Mouse (Mus musculus): ENCODE results near the gene Insm1. TPM values are rescaled to one million over a fixed set of nuclear protein-coding genes. Genes with fewer than 3 reads are reported as not detected.

The Insm1 gene
- total RNA-seq (2021), result not detected

DNA sequence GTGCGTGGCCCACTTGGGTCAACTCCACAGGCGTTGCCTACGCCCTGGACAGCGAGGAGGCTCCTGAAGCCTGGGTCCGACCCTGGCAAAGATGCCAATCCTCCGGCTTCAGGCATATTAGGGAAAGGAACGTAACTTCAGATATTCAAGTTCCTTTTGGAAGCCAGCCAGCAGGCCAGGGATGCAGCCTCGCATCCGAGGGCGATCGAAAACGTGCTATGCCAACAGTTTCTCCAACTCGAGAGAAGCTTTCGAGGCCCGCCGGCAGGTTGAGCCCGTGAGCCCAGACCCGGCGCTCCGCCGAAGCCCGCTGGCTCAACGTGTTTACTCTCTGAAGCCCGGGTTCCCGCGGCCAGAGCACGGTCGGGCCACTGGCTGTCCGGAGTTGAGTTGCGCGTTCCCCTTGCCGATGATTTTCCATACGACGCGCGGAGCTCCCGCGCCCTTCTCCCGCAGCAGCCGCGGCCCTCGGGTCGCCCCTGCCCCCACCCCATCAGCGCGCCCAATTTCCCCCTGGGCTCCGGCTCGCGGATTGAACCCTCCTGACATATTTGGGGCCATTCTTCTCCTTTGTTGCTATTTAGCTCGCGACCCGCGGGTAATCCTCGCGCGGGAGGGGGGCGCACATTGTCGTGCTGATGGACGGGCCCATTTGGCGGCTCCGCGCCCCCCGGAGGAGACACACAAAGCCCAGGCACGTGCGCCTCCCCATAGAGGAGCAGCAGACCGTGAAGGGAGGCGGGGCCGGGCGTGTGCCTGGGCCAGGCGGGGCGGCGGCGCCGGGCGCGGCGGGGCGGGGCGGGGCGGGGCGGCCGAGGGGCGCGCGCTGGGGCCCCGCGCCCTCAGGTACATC, at the start of gene Insm1:
Insm1 (plus strand) TSS at position 846 of the 853 bp plus-strand sequence.
- DNase-seq, result peak; percentile 44

DNA sequence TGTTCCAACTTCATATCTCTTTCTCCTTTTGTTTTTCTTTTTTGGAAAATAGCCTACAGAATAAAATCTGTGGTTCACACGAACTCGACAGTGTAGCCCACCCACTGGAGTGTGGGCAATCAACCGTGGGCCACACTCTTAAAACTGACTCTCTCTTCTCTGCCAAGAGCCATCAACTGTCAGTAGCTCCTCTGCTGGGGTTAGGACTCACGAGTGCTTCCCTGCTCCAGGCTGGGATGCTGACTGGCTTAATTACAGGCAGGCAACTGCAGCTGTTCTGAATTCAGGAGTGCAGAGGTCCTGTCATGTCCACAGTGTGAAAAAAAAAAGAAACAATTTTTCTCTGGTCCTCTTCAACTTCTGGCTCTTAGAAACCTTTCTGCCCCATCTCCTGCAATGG, 49.6 kb upstream of the Insm1 start:
- no peak for DNase-seq

DNA sequence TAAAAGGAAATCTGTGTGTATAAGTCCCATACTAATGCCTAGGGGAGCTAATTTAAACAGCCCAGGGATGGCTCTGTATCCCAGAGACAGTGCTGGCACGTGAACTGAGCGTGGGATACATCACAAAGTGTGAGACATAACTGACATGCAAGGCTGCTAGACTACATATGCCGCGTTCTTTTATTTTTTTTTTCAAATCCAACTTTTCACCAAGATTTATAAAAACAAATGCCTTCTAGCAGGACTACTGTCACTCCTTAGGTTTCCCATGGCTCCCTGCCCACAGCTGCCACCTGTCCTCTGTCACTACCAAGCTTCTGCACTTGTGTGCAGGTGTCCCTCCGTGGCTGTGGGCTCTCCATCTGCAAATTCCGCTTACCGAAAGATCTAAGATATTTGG, 47.5 kb upstream of the Insm1 start:
- DNase-seq, result no peak

DNA sequence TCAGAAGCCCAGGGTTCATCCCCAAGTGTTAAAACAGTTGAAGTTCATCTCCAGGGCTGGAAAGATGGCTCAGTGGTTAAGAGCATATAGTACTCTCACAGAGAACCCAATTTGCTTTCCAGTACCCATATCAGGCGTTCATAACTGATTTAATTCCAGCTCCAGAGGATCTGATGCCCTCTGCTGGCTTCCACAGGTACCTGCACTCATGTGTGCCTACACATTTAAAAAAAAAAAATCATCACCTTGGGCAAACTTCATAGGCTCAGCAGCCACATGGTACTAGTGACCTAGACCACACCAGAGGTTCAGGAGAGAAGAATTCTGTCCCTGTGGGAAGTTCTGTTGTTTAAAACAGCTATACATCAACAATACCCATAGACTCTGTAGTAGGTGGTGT, 43.0 kb upstream of the Insm1 start:
- DNase-seq, result no peak

DNA sequence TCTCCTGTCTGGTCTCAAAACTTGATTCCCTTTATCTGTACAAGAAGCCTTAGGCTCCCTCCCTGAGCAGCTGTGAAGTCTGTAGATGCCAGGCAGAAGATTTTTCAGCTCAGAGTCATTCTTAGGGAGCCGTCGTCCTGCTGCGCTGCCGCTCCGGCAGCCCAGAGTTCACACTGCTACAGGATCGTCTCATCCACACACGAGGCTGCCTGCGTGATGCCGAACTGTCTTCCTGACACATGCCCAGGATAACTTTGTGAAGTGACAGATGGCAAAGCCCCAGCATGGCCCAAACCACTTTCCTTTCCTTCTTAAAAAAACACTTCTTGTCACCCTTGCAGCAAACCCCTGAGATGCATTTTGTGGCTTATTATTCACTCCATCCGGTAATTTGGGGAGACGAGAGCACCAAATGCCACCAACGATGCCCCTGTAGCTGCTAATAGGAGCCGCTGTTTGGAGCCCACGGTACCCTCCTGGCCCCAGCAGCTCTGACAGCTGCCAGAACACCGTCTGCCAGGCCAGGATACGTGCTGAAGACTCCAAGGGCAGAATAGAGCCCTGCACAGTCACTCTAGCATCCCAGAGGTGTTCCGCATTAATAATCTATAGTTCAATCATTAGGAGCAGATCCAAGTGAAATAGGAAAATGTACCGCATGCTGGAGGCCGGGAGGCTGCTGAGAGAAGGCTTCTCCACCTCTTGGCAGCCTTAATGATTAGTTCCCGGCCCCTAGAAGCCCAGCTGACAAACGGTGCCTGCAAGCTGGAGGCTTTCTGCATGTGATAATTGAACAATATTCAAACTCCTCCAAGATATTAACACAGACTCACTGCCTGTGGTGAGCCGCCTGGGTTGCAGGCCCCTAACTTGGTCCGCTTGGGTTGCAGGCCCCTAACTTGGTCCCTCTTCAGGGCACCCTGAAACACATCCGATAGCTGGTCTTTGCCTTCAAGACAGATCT, 37.6 kb upstream of the Insm1 start:
- DNase-seq, result no peak

DNA sequence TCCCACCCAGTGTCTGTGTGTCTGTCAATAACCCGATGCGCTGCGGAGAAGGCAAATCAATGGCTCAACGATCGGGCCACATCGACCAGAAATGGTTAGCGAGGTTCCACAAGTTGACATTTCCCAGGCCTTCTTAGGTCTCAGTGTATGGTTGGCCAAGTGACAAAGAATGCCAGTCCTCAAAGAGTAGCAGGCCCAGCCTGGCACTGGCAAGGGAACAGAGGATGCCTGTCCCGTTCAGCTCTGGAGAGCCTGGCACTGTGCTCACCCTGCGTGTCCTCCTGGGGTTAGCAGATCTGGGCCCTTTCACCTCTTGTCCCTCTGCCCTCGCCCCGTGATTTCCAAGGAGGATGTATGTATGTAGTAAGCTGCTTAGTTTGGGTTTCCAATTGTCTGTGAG, 25.6 kb upstream of the Insm1 start:
- DNase-seq, result no peak

DNA sequence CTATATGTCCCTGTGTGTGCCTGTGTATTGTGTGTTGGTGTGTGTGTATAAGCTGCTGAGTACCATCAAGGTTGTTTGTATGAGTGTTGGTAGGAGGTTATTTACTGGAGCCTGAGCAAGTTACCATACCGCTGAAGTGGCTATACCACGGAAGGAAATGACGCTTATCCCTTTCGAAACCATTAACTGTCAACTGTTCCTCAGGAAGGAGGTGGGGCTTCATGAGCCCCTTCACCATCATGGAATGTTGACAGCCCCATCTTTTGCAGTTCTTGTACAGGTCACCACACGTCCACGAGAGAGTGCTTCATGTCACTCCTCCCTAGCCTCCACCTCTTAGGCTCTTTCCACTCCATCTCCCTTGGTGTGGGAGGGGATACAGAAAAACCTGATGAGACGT, 23.8 kb upstream of the Insm1 start:
- DNase-seq, result no peak

DNA sequence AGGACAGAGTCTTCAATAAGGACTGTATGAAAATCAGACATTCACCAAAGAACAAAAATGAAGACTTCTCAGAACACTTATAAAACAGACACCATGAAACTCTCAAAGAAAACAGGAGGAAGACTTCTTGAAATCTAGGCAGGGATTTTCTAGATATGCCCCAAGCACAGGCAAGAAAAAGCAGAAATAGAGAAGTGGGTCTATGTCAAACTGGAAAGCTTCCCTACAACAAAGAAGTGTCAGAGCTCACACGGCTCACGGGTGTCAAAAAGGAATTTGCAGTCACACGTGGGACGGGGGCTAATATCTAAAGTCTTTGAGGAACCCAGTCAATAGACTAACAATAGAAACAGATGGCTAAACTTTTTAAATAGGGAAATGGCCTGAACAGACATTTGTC, 10.8 kb upstream of the Insm1 start:
- no peak for DNase-seq

DNA sequence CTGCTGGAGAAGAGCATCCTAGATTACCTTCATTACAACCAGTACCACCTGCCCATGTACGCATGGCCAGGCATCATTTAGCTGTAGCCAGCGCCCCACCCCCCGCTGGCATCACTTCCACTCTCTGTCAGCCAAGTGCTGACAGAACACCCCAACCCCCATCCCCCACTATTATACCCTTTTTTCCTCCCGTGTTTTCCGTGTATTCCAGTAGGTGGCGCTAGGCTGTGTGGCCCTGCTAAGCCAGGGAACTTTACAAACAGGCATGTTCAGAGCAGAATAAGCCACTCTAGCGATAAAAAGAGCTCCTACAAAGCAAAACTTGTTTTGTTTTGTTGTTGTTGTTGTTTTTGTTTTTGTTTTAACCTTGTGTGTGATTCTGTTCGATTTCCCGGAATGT, 7.0 kb upstream of the Insm1 start:
- DNase-seq, result peak; percentile 58

DNA sequence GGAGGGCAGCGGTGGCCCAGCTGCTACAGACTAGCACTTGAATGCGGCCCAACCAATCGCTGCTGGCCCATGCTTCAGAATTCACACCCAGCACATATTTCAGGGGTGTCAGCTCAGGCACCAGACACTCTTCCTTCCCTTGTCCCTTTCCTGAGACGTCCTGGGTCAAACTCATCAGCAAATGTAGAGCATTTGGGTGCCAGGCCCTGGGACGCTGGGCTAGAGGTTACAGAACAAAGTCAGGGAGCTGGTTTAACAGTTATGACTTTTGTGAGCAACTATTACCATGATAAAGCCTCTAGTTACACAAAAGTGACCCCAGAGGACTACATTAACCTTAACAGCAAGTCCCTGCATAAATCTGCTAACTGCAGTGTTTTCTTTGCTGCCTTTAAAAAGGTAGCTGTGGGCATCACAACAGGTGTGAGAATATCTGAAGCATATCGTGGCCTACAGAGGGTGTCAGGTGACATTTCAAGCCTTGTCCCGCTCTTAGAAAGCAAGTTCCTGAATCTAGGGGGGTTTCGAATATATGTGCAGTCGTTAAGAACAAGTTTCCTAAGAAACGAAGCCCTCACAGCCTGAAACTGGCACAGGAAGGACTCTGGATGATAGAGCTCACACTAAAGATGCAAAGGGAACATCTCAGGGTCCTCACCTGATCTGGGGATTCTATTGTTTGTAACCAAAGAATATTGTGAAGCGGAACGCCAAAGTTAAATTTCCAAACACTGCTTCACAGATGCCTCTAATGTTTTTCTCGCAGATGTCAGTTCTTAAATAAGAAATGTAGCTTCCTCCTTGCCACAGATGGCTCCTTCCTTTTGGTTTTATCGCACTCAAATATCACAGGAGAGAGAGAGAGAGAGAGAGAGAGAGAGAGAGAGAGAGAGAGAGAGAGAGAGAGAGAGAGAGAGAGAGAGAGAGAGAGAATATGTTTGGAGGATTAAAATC, 5.3 kb upstream of the Insm1 start:
- DNase-seq, result no peak

DNA sequence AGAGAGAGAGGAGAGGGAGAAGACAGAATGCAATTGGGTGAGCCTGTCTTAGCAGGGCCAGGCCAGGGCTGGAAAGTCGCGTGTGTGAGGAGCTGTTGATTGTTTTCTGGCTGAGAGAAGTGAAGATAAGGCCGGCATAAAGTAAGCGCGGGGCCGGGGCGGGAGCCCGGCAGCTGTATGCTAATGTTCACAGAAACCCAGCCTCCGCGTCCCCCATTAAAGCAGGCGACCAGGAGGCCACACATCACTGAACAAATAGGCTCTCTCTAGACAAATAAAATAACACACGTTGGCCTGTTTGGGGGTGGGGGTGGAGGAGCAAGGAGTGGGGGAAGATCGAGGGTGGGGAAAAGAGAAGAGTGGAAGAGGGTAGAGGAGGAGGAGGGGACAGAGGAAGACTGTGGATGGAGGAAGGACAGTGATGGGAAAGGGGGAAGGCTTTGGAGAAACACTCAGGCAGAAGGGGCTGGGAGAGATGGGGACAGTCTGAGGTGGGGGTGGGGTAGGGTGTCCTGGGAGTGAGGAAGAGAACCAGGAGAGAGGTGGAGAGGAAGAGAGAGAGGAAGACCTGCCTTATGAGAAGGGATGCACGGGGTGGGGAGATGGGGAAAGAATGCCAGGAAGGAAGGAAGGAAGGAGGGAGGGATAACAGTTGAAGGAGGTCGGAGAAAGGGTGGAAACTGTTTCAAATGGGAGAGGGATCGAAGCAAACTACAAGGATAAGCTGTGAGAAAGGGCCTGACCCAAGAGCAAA, 4.3 kb upstream of the Insm1 start:
- DNase-seq, result peak; percentile 54

DNA sequence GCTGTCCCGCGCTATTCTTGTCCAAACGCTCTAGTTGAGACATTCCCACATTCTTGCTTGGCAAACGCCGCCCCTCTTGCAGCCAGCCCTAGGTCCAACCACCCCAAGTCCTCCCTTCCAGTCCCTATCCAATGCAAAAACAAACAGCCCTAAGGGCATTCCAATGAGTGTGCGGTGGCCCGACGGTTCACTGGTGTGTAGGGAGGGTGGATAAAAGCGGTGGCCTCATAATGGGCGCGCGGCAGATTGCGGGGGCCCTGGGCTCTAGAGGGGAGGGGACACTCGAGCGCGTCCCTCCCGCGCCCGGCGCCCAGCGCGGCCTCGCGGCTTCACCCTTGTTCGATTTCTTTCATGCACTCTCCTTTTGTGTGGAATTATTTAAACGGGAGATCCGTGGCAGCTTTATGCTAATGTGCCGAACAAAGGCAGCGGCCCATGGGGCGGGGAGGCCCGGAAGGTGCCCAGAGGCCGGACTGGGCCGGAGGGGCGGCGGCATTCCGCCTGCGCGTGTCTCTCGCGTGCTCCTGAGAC, 3.5 kb upstream of the Insm1 start:
- DNase-seq, result peak; percentile 6

DNA sequence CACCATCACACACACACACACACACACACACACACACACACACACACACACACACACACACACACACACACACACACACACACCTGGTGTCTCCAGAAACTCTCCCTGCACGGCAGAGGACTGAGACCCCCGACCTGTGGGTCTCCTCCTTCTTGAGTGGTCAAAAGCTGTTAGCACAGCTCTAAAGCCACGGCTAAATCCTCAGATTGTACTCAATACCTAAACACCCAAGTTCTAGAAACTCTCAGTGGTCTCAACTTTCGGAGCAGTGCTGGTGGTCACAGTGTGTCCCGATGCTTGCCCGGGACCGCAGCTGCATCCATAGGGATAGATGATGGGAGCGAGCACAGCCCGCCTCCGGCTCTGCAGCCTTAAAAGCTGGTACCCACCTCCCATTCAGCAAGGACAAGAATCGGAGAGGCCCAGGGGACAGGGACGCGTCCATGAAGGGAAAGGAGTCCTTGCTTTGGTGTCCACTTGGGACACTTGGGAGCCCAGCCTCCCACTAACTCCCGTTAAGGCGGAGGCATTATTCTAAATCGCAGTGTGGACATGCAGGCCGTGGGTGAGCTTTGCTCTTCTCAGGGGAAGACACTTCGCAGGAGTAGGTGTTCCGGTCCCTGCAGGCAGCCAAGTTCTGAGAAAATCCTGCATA, 2.7 kb upstream of the Insm1 start:
- DNase-seq, result no peak

DNA sequence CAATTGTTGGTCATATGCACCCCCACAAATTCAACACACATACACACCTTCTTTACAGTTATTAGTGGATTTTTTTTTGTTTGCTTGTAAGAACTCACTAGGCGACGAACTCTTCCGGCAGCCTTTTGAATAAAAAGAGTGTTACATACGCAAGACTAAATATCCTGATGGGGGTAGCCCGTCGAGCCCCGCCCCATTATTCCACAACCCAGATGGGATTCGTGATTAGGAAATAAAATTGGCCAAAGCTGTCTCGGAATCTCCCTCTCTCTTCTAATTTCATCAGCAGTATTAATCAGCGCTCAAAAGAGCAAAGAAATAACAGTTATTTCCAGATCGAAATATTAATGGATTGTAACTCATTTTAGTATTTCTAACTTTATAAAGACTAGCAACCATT, 1.9 kb upstream of the Insm1 start:
- DNase-seq, result no peak

DNA sequence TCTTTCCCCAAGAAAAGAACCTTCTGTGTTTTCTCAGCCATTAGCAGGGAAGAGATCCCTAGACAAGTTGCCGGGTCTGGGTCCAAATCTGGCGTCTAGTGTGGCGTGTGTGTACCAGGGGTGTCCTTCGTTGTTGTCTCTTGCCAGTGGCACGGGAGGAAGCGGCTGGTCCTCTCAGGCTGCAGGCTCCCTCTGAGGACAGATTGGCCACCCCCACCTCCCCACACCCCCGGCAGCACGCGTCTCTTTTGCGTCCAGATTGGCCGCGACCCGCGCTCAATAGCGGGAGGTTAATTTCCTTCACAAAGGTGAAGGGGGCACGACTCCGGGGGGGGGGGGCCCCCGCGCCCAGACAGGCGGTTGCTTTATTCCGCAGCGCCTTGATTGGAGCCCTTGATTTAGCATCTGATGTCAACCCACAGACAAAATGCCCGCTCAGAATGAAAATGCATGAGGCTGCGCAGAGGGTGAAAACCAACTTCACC, 1.1 kb upstream of the Insm1 start:
- DNase-seq, result no peak

DNA sequence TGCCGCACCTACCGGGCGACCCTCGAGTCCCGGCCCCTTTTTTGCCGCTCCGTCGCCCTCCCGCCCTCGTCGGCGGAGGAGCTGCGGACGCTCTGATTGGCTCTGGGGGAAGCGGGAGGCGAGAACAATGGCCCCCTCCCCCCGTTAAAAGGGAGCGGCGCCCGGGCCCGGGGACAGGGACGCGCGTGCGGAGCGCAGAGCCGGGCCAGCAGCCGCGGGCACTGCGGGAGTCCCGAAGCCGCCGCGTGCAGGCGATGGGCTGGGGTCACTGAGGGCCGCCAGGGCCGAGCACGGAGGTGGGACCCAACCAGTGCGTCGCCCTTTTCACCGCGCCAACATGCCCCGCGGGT, 183 bp downstream of the Insm1 start:
- peak; percentile 5 for DNase-seq

DNA sequence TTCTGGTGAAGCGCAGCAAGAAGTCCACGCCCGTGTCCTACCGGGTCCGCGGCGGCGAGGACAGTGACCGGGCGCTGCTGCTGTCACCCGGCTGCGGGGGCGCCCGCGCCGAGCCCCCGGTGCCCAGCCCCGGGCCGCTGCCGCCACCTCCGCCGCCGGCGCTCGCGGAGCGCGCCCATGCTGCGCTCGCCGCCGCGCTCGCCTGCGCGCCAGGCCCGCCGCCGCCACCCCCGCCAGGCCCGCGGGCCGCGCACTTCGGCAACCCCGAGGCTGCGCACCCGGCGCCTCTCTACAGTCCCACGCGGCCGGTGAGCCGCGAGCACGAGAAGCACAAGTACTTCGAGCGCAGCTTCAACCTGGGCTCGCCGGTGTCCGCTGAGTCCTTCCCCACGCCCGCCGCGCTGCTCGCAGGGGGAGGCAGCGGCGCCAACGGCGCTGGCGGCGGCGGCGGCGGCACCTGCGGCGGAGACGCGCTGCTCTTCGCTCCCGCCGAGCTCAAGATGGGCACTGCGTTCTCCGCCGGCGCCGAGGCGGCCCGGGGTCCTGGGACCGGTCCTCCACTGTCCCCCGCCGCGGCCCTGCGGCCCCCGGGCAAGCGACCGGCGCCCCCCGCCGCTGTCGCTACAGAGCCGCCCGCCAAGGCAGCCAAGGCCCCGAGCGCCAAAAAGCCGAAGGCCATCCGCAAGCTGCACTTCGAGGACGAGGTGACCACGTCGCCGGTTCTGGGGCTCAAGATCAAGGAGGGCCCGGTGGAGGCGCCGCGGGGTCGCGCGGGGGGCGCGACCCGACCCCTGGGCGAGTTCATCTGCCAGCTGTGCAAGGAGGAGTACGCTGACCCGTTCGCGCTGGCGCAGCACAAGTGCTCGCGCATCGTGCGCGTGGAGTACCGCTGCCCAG, 806 bp downstream of the Insm1 start:
- peak; percentile 8 for DNase-seq

DNA sequence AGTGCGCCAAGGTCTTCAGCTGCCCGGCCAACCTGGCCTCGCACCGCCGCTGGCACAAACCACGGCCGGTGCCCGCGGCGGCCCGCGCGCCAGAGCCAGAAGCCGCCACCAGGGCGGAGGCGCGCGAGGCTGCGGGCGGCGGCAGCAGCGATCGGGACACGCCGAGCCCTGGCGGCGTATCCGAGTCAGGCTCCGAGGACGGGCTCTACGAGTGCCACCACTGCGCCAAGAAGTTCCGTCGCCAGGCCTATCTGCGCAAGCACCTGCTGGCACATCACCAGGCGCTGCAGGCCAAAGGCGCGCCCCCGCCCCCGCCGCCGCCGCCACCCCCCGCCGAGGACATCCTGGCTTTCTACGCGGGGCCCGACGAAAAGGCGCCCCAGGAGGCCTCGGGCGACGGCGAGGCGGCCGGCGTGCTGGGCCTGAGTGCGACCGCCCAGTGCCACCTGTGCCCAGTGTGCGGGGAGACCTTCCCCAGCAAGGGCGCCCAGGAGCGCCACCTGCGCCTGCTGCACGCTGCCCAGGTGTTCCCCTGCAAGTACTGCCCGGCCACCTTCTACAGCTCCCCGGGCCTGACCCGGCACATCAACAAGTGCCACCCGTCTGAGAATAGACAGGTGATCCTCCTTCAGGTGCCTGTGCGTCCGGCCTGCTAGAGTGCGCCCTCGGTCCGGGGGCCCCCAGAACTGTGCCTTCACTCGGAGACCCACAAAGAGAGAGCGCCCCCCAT, 1.6 kb downstream of the Insm1 start:
- peak; percentile 12 for DNase-seq

DNA sequence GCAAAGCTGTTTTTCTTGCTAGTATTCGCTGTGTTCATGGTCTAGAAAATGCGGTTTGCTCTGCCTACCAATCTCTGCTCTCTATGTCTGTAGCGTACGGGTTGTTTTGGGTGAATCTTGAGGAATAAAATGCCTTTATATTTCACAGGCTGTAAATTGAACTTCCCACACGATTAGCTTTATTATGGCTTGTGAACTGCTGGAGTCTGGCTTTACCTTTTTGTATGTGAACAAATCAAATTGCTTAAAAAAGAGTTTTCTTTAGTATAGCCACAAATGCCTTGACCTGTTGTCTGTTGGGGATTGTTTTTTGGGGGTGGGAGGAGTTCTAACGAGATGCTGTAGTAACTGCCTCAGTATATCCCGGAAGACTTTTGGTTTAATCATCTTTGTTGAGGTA, 2.4 kb downstream of the Insm1 start:
- no peak for DNase-seq
